In genomic region chr6:125984050-125984449, GRCm38 (mm10) we compare ENCODE assay signal across 24 mouse cellular contexts.
DNase-seq lines count a peak whose midpoint lies in the region; ATAC-seq and TF ChIP-seq lines count a peak whose summit lies in the region.
"Had no signal": no experiment of that assay in that cellular context is flagged by ENCODE, and none has a peak within 500 bp of the region (broad histone marks: within the 10 kb centered on the region; RNA-seq: fewer than 3 reads in every experiment).

No protein-coding gene starts in this region.

- ATAC-seq in lung, embryonic 14.5 days (ENCODE audit: insufficient read depth): no peak
- peak; percentile 65; the same call in 1 of the 2 replicates for ATAC-seq in lung, embryonic 16.5 days (ENCODE audit: low read depth)
- ATAC-seq in hindbrain, embryonic 11.5 days (ENCODE audit: low FRiP score): no peak
- ATAC-seq: activated CD4-positive, CD25-positive, alpha-beta regulatory T cell, adult 4 months; CD4-positive, CD25-positive, alpha-beta regulatory T cell, adult 4 months; forebrain, embryonic 13.5 days; Patski had no signal

- TF ChIP-seq CTCF in lung, embryonic 14.5 days (IDR thresholded peaks at IDR 0.05; ENCODE audit: low read depth): no peak
- no peak for TF ChIP-seq CTCF in lung, adult 2 months (IDR thresholded peaks at IDR 0.05; ENCODE audit: insufficient read depth, low read length)

- no peak overlapping the region for H3K4me3 ChIP-seq in lung, embryonic 14.5 days (ENCODE audit: low read depth, low read length)
- no peak overlapping the region for H3K4me3 ChIP-seq in lung, adult 2 months (replicated peaks; ENCODE audit: extremely low read depth, low read depth, low read length)
- no peak overlapping the region for H3K4me3 ChIP-seq in lung, embryonic 16.5 days (ENCODE audit: low read length)
- H3K4me3 ChIP-seq in hindbrain, embryonic 11.5 days (ENCODE audit: low read depth, low read length): no peak overlapping the region
- H3K4me3 ChIP-seq: embryonic facial prominence, embryonic 10.5 days; embryonic facial prominence, embryonic 12.5 days; forebrain, embryonic 13.5 days had no signal

- no peaks in the 10 kb centered on the region for H3K4me1 ChIP-seq in lung, embryonic 14.5 days (ENCODE audit: insufficient read depth)
- H3K4me1 ChIP-seq in lung, adult 2 months (ENCODE audit: control insufficient read depth, insufficient read depth, low read length): no peaks in the 10 kb centered on the region
- H3K4me1 ChIP-seq in lung, embryonic 16.5 days (replicated peaks; ENCODE audit: control insufficient read depth, insufficient read depth, low read length): no peaks in the 10 kb centered on the region
- no peaks in the 10 kb centered on the region for H3K4me1 ChIP-seq in hindbrain, embryonic 11.5 days (replicated peaks; ENCODE audit: control insufficient read depth, insufficient read depth, low read length)
- H3K4me1 ChIP-seq: embryonic facial prominence, embryonic 12.5 days; forebrain, embryonic 13.5 days had no signal

- 50% methylated on average over 4 of the region's 4 CpGs for WGBS in lung, embryonic 14.5 days
- 65% methylated on average over 4 of the region's 4 CpGs for WGBS in lung, adult 2 months
- WGBS in lung, embryonic 16.5 days: 48% methylated on average over 4 of the region's 4 CpGs
- WGBS in hindbrain, embryonic 11.5 days: 89% methylated on average over 4 of the region's 4 CpGs

- no peaks in the 10 kb centered on the region for H3K9me3 ChIP-seq in lung, embryonic 14.5 days (ENCODE audit: low read depth, low read length)
- no peaks in the 10 kb centered on the region for H3K9me3 ChIP-seq in lung, embryonic 16.5 days (ENCODE audit: control insufficient read depth, low read length)
- no peaks in the 10 kb centered on the region for H3K9me3 ChIP-seq in hindbrain, embryonic 11.5 days (ENCODE audit: control insufficient read depth, low read length)
- H3K9me3 ChIP-seq: embryonic facial prominence, embryonic 10.5 days; embryonic facial prominence, embryonic 12.5 days; forebrain, embryonic 13.5 days had no signal

- no peaks in the 10 kb centered on the region for H3K27me3 ChIP-seq in lung, embryonic 14.5 days (ENCODE audit: insufficient read depth, low read length)
- H3K27me3 ChIP-seq in lung, embryonic 16.5 days (ENCODE audit: control insufficient read depth, insufficient read depth, low read depth, low read length): no peaks in the 10 kb centered on the region
- no peaks in the 10 kb centered on the region for H3K27me3 ChIP-seq in hindbrain, embryonic 11.5 days (ENCODE audit: control insufficient read depth, insufficient read depth, low read length)
- H3K27me3 ChIP-seq: embryonic facial prominence, embryonic 12.5 days; forebrain, embryonic 13.5 days had no signal

- DNase-seq in lung, embryonic 14.5 days: peak; percentile 19
- DNase-seq in lung, adult 2 months: no peak
- DNase-seq in lung, postnatal 10 days: peak; percentile 30
- peak; percentile 18 for DNase-seq in lung, postnatal 25 days (ENCODE audit: low spot score)
- DNase-seq in urinary bladder, adult 18-20 months (ENCODE audit: low spot score in 2 of 2): no peak
- DNase-seq in hindbrain, embryonic 11.5 days (ENCODE audit: low spot score): no peak
- no peak for DNase-seq in spleen, postnatal 36 days (ENCODE audit: low spot score in 2 of 2)
- DNase-seq: adrenal gland, adult 8-10 months; adrenal gland, postnatal 14 days; adrenal gland, postnatal 36 days; B cell, adult 2 months; cerebellum, adult 11-12 months; cerebellum, adult 2 months; cerebellum, adult 9-10 months; cerebellum, postnatal 10 days; cerebellum, postnatal 25 days had no signal

- H3K9ac ChIP-seq in lung, embryonic 14.5 days: no peak overlapping the region
- no peak overlapping the region for H3K9ac ChIP-seq in lung, embryonic 16.5 days (ENCODE audit: low read length)
- no peak overlapping the region for H3K9ac ChIP-seq in hindbrain, embryonic 11.5 days (ENCODE audit: low read depth, low read length)
- H3K9ac ChIP-seq: embryonic facial prominence, embryonic 12.5 days; forebrain, embryonic 13.5 days had no signal

- H3K4me2 ChIP-seq in lung, embryonic 14.5 days: no peak overlapping the region
- H3K4me2 ChIP-seq in lung, embryonic 16.5 days (ENCODE audit: low read depth, low read length): no peak overlapping the region
- H3K4me2 ChIP-seq in hindbrain, embryonic 11.5 days (replicated peaks; ENCODE audit: low read depth, low read length): no peak overlapping the region
- H3K4me2 ChIP-seq: embryonic facial prominence, embryonic 12.5 days; forebrain, embryonic 13.5 days had no signal

- no peak for TF ChIP-seq POLR2A in lung, adult 2 months (IDR thresholded peaks at IDR 0.05; ENCODE audit: borderline replicate concordance, extremely low read depth, low read depth, low read length)

- no peak overlapping the region for H3K27ac ChIP-seq in lung, embryonic 14.5 days (ENCODE audit: low read depth)
- H3K27ac ChIP-seq in lung, embryonic 16.5 days (ENCODE audit: low read length): no peak overlapping the region; the same call in 1 of the 2 replicates
- H3K27ac ChIP-seq in hindbrain, embryonic 11.5 days (ENCODE audit: low read depth, low read length): no peak overlapping the region
- H3K27ac ChIP-seq: embryonic facial prominence, embryonic 10.5 days; embryonic facial prominence, embryonic 12.5 days; forebrain, embryonic 13.5 days had no signal

- H3K36me3 ChIP-seq in lung, embryonic 14.5 days (ENCODE audit: insufficient read depth): no peaks in the 10 kb centered on the region
- no peaks in the 10 kb centered on the region for H3K36me3 ChIP-seq in lung, embryonic 16.5 days (ENCODE audit: control insufficient read depth, insufficient read depth, low read length)
- no peaks in the 10 kb centered on the region for H3K36me3 ChIP-seq in hindbrain, embryonic 11.5 days (ENCODE audit: control insufficient read depth, insufficient read depth, low read length)
- H3K36me3 ChIP-seq: embryonic facial prominence, embryonic 10.5 days; embryonic facial prominence, embryonic 12.5 days; G1E had no signal

Comparison
In these comparisons a context has a peak if more than half of its experiments do, and no peak if none do; other contexts are left out.
1. DNase-seq: peak in lung, embryonic 14.5 days (single experiment), lung, postnatal 10 days (single experiment) and lung, postnatal 25 days (single experiment); none in lung, adult 2 months (single experiment), urinary bladder, adult 18-20 months (0 of 2), hindbrain, embryonic 11.5 days (single experiment) and spleen, postnatal 36 days (0 of 2).